Mouse (Mus musculus) hindbrain, embryonic 11.5 days (tissue): ENCODE measurements around the gene Ugt1a8. TPM values are rescaled to one million over a fixed set of nuclear protein-coding genes. Genes with fewer than 3 reads are reported as not detected.

Source experiments
- ATAC-seq: fragments of 200-750 bp; cut with Nextera tagmentation; 2 replicates; pipeline ENCODE4 v1.8.0; 2017; ENCODE audit warnings: mild to moderate bottlenecking, moderate TSS enrichment, moderate library complexity; ENCODE audit not compliant: low FRiP score
- DNase-seq: peaks from one replicate; pipeline ENCODE4 v3.0.0-alpha.2; 2015; ENCODE audit warnings: low spot score
- H3K27ac ChIP-seq: fragments of 300-500 bp; sonication (generic); 2 replicates; pipeline ENCODE4 v1.5.1; 2014; ENCODE audit warnings: mild to moderate bottlenecking, low read depth, low read length
- H3K27me3 ChIP-seq: fragments of 300-500 bp; sonication (generic); 2 replicates; pipeline ENCODE4 v1.6.1; 2014; ENCODE audit warnings: mild to moderate bottlenecking, low read length, moderate library complexity, mixed read lengths; ENCODE audit not compliant: control insufficient read depth, insufficient read depth
- H3K36me3 ChIP-seq: fragments of 300-500 bp; sonication (generic); 2 replicates; pipeline ENCODE4 v1.6.1; 2014; ENCODE audit warnings: mild to moderate bottlenecking, low read length, moderate library complexity, mixed read lengths; ENCODE audit not compliant: control insufficient read depth, insufficient read depth
- H3K4me1 ChIP-seq: fragments of 300-500 bp; sonication (generic); replicated peaks from 2 replicates; pipeline ENCODE4 v1.6.1; 2014; ENCODE audit warnings: low read length, mixed read lengths; ENCODE audit not compliant: control insufficient read depth, insufficient read depth
- H3K4me2 ChIP-seq: fragments of 300-500 bp; sonication (generic); replicated peaks from 2 replicates; pipeline ENCODE4 v1.6.1; 2014; ENCODE audit warnings: mild to moderate bottlenecking, low read depth, low read length
- H3K4me3 ChIP-seq: fragments of 300-500 bp; sonication (generic); 2 replicates; pipeline ENCODE4 v1.5.1; 2014; ENCODE audit warnings: low read depth, low read length
- H3K9ac ChIP-seq: fragments of 300-500 bp; sonication (generic); 2 replicates; pipeline ENCODE4 v1.6.1; 2014; ENCODE audit warnings: low read depth, low read length
- H3K9me3 ChIP-seq: fragments of 300-500 bp; sonication (generic); 2 replicates; pipeline ENCODE4 v1.6.1; 2016; ENCODE audit warnings: low read length; ENCODE audit not compliant: control insufficient read depth
- WGBS: fragments of 180-500 bp; shearing (Covaris S2); extraction: QIAGEN DNeasy Blood & Tissue Kit; methylation state at CpG from one replicate; pipeline ENCODE4 v1.1.7; 2014; 5-methylcytosine and 5-hydroxymethylcytosine counted together
- polyA plus RNA-seq: library from polyadenylated mRNA; unstranded; fragments of >200 nt; fragmentation: Nextera tagmentation; extraction: Ambion mirVana; gene quantifications from 2 replicates; pipeline ENCODE4 v1.2.1, GENCODE M21; 2014

The Ugt1a8 gene
- polyA plus RNA-seq, 1 experiment from 2014 or later: not detected

DNA sequence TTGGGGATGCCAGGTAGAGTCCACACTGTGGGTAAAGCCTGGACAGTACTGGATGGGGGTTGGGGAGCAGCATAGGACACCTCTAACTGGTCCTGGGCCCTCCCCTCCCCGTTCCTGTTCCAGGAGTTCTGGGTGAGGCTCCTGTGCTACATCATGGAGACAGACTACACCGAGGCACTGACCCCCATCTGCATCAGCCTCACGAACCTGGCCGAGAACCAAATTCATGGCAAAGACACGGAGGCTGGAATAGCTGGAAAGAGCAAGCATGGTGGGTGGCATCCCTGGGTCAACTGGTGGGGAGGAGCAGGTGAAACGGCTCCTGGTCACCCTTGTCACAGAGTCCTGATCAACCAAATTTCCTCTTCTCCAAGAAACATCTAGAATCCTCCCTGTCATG, 151.2 kb downstream of the Ugt1a8 start:
- ATAC-seq (no peak), DNase-seq (no peak)
- Histone ChIP-seq H3K36me3 (no peaks in the 10 kb centered on the region), H3K27ac (no peak overlapping the region), H3K9ac (no peak overlapping the region), H3K9me3 (peaks cover 88% of the 10 kb centered on the region), H3K4me1 (no peaks in the 10 kb centered on the region), H3K27me3 (no peaks in the 10 kb centered on the region), H3K4me3 (no peak overlapping the region), H3K4me2 (no peak overlapping the region)
- WGBS: 79% methylated on average over 6 of the region's 6 CpGs

DNA sequence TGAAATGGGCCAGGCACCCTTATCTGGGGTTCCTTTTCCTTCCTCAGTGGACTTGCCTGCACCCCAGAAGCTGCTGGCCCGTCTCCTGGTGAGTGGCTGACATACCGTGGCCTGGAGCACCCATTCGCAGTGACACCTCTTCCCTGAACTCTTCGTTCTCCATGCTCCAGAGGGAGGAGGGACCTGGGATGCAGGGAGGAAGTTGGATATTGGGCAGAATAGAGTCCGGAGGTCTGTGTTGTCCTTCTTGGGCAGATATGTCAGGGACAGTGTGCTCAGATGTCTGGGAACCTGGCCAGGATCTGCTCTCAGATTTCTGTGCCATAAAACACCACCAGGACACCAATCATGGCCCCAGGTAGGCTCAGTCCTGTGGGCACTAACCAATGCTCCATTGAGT, 152.5 kb downstream of the Ugt1a8 start:
- peaks cover 87% of the 10 kb centered on the region for H3K9me3 ChIP-seq
- ATAC-seq: no peak
- H3K4me1 ChIP-seq: no peaks in the 10 kb centered on the region
- no peaks in the 10 kb centered on the region for H3K36me3 ChIP-seq
- no peak overlapping the region for H3K9ac ChIP-seq
- no peak for DNase-seq
- no peak overlapping the region for H3K4me3 ChIP-seq
- no peaks in the 10 kb centered on the region for H3K27me3 ChIP-seq
- no peak overlapping the region for H3K27ac ChIP-seq
- WGBS: 73% methylated on average over 5 of the region's 5 CpGs
- no peak overlapping the region for H3K4me2 ChIP-seq

DNA sequence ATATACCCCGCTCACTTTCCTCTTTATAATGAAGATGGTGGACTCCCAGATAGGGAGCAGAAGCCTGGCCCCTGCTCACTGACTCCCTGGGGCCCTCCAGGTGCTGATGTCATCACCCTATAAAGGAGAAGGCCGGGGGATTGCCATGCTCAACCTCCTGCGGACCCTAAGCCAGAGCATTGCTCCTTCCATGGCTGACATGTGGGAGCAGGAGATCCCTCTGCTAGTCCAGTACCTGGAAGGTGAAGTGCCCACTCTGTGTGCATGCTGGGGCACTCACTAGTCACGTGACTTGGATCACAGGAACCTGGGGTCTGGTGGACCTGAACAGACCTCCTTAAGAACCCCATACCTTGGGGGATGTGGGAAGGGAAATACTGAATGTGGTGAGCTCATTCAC, 153.0 kb downstream of the Ugt1a8 start:
- 76% methylated on average over 4 of the region's 4 CpGs for WGBS
- no peak for ATAC-seq

DNA sequence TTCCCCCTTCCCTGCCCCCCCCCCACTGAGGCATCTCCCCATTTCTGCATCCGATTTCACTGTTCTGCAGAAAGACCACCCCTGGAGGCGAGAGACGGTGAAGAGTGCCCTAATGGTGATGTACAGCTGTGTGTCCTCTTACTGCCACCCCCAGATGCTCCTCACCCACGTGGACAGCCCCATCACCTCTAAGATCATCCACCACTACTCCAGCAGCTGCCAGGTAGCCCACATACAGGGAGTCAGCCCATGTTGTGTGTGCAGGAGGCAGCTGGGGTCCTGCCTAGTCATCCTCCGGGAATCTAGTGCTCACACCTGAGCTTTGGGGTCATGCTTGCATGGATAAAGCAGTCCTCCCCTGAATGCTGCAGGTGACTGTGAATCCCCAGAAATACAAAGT, 156.2 kb downstream of the Ugt1a8 start:
- ATAC-seq (no peak), DNase-seq (no peak)
- no peaks in the 10 kb centered on the region for H3K36me3 ChIP-seq
- H3K9ac ChIP-seq: no peak overlapping the region
- WGBS: 66% methylated on average over 5 of the region's 5 CpGs
- no peak overlapping the region for H3K4me3 ChIP-seq
- H3K27ac ChIP-seq: no peak overlapping the region
- H3K27me3 ChIP-seq: no peaks in the 10 kb centered on the region
- H3K4me2 ChIP-seq: no peak overlapping the region
- H3K4me1 ChIP-seq: no peaks in the 10 kb centered on the region
- peaks cover 90% of the 10 kb centered on the region for H3K9me3 ChIP-seq

More for the DNA sequence above, 153.0 kb downstream of the Ugt1a8 start:
- H3K27ac ChIP-seq: no peak overlapping the region
- no peak overlapping the region for H3K4me2 ChIP-seq
- H3K4me3 ChIP-seq: no peak overlapping the region
- H3K4me1 ChIP-seq: no peaks in the 10 kb centered on the region
- no peaks in the 10 kb centered on the region for H3K27me3 ChIP-seq
- H3K9me3 ChIP-seq: peaks cover 87% of the 10 kb centered on the region
- no peaks in the 10 kb centered on the region for H3K36me3 ChIP-seq
- no peak for DNase-seq
- no peak overlapping the region for H3K9ac ChIP-seq

DNA sequence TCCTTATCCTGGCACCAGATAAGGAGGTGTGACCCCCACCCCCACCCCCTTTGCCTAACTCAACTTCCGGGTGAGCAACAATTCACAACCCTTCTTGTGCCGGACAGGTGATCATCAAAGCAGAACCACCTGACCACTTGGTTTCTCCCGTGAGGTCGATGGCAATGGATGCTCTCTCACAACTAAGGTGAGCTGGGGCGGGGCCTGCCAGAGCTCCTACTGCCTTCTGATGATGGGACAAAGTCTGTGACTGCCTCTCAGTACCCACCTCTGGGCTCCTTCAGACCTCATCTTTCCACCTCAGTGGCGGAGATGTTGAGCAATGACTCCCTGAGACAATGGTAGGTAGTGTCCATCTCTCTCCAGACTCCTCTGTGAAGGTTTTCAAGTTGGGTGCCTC, 158.3 kb downstream of the Ugt1a8 start:
- Histone ChIP-seq H3K4me3 (no peak overlapping the region), H3K4me1 (no peaks in the 10 kb centered on the region), H3K27me3 (no peaks in the 10 kb centered on the region), H3K4me2 (no peak overlapping the region), H3K9ac (no peak overlapping the region), H3K36me3 (no peaks in the 10 kb centered on the region), H3K9me3 (peaks cover 90% of the 10 kb centered on the region), H3K27ac (no peak overlapping the region)
- DNase-seq (no peak), ATAC-seq (no peak)
- WGBS: 80% methylated on average over 6 of the region's 6 CpGs

DNA sequence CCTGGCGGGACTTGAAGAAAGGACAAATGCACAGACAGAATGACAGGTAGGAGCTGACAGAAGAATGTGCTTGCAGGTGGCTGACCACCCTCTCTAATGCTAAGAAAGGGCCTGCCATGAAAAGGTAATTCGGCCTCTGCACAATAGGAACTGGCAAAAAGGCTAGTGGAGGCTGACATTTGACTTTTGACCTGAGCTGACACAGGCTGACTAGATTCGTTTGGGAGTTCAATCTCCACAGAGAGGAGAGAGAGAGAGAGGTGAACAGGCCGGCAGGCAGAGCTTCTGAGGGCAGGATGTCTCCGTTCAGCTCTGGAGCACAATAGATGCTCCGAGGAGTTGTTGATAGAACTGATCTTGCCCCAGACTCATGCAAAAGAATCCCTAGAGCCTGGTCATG, 158.8 kb downstream of the Ugt1a8 start:
- no peaks in the 10 kb centered on the region for H3K27me3 ChIP-seq
- DNase-seq (no peak), ATAC-seq (no peak)
- H3K9ac ChIP-seq: no peak overlapping the region
- WGBS: 48% methylated on average over 6 of the region's 6 CpGs
- H3K27ac ChIP-seq: no peak overlapping the region
- H3K4me2 ChIP-seq: no peak overlapping the region
- no peaks in the 10 kb centered on the region for H3K4me1 ChIP-seq
- no peaks in the 10 kb centered on the region for H3K36me3 ChIP-seq
- H3K9me3 ChIP-seq: peaks cover 90% of the 10 kb centered on the region
- no peak overlapping the region for H3K4me3 ChIP-seq

DNA sequence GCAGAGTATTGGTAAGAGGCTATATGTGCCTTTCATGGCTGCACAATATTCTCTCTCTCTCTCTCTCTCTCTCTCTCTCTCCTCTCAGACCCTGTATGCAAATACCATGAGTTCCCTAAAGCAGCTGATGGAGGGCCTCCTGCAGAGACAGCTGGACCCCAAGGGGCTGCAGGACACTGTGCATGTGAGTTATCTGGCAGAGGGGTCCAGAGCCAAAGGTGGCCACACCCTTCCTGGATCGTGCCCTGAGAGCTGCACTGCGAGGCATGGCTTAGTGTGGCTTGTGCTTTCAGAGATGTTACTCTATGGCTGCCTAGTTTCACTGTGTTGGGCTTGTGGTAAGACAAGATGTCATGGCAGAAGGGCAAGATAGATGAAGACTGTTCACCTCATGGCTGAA, 160.0 kb downstream of the Ugt1a8 start:
- Histone ChIP-seq H3K4me1 (no peaks in the 10 kb centered on the region), H3K27me3 (no peaks in the 10 kb centered on the region), H3K9ac (no peak overlapping the region), H3K27ac (no peak overlapping the region), H3K36me3 (no peaks in the 10 kb centered on the region), H3K9me3 (peaks cover 92% of the 10 kb centered on the region), H3K4me3 (no peak overlapping the region), H3K4me2 (no peak overlapping the region)
- ATAC-seq (no peak), DNase-seq (no peak)
- 58% methylated on average over 2 of the region's 2 CpGs for WGBS

DNA sequence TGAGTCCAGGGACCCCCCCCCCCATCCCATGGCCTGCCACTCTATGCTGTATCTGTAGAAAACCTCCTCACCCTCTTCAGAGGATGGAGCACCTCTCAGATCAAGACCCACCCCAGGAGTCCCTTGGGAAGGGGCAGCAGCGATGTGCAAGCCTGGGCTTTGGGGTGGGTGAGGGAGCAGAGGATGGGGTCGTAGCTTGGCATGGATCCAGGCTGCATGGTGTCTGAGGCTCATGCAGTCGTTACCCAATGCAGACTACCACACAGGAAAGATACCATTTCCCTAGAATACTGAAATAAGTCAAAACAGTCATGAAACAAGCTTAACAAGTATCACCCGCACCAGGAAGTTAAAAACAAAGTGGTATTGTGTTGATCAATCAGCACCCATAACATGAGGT, 161.0 kb downstream of the Ugt1a8 start:
- WGBS: 74% methylated on average over 4 of the region's 4 CpGs
- ATAC-seq: no peak
- H3K4me1 ChIP-seq: no peaks in the 10 kb centered on the region
- H3K27ac ChIP-seq: no peak overlapping the region
- H3K4me3 ChIP-seq: no peak overlapping the region
- no peaks in the 10 kb centered on the region for H3K36me3 ChIP-seq
- no peak for DNase-seq
- no peak overlapping the region for H3K9ac ChIP-seq
- H3K4me2 ChIP-seq: no peak overlapping the region
- H3K9me3 ChIP-seq: peaks cover 93% of the 10 kb centered on the region
- H3K27me3 ChIP-seq: no peaks in the 10 kb centered on the region

DNA sequence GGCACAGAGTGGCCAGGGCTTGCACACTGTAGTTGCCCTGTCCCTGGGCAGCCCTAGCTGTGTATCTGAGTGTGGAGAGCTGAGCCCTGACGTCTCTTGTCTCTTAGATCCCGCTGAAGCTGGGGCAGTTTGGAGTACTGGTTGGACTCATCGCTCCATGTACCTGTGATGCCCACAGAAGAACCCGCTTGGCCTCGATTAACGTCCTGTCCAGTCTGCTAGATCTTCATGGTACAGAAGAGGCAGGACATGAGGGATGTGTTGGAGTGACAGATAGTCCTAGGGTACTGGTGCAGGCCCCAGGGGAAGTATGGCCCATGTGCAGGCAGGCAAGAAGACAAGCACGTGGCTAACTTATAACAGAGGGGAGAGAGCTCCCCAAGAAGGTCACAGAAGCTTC, 162.0 kb downstream of the Ugt1a8 start:
- Histone ChIP-seq H3K4me3 (no peak overlapping the region), H3K4me2 (no peak overlapping the region)
- WGBS: 82% methylated on average over 7 of the region's 7 CpGs

More for the DNA sequence above, 162.0 kb downstream of the Ugt1a8 start:
- Histone ChIP-seq H3K27ac (no peak overlapping the region), H3K4me1 (no peaks in the 10 kb centered on the region), H3K27me3 (no peaks in the 10 kb centered on the region), H3K9ac (no peak overlapping the region), H3K36me3 (no peaks in the 10 kb centered on the region), H3K9me3 (peaks cover 93% of the 10 kb centered on the region)
- DNase-seq (no peak), ATAC-seq (no peak)
